Comparison of ENCODE assay signal across 22 mouse cellular contexts in genomic region chr17:56281193-56281592, GRCm38 (mm10). TPM values are rescaled to one million over a fixed set of nuclear protein-coding genes. Genes with fewer than 3 reads are reported as not detected.
DNase-seq lines count a peak whose midpoint lies in the region; ATAC-seq and TF ChIP-seq lines count a peak whose summit lies in the region.
"Had no signal": no experiment of that assay in that cellular context is flagged by ENCODE, and none has a peak within 500 bp of the region (broad histone marks: within the 10 kb centered on the region; RNA-seq: fewer than 3 reads in every experiment).

No protein-coding gene starts in this region.

- no peak overlapping the region for H3K4me2 ChIP-seq in liver, embryonic 11.5 days
- peak overlapping the region; percentile 28; the same call in 1 of the 2 replicates for H3K4me2 ChIP-seq in liver, embryonic 13.5 days
- H3K4me2 ChIP-seq: heart, embryonic 12.5 days; hindbrain, embryonic 13.5 days had no signal

- H3K27ac ChIP-seq in liver, embryonic 11.5 days (ENCODE audit: low read depth, low read length): no peak overlapping the region
- peak overlapping the region; percentile 31; the same call in 1 of the 2 replicates for H3K27ac ChIP-seq in bone marrow, adult 2 months (ENCODE audit: control insufficient read depth, insufficient read depth, low read depth, low read length, poor library complexity)
- peak overlapping the region; percentile 20; the same call in 1 of the 2 replicates for H3K27ac ChIP-seq in liver, embryonic 13.5 days
- H3K27ac ChIP-seq: hindbrain, embryonic 13.5 days; kidney, postnatal 0 days; midbrain, embryonic 10.5 days had no signal

- TF ChIP-seq POLR2A in bone marrow, adult 2 months (IDR thresholded peaks at IDR 0.05; ENCODE audit: borderline replicate concordance, control insufficient read depth, low read depth, low read length): no peak

- H3K27me3 ChIP-seq in liver, embryonic 11.5 days (replicated peaks; ENCODE audit: control insufficient read depth, insufficient read depth, low read length): no peaks in the 10 kb centered on the region
- no peaks in the 10 kb centered on the region for H3K27me3 ChIP-seq in liver, embryonic 13.5 days
- H3K27me3 ChIP-seq: heart, embryonic 12.5 days; hindbrain, embryonic 13.5 days had no signal

- 81% methylated on average over 12 of the region's 12 CpGs for WGBS in liver, embryonic 11.5 days
- WGBS in bone marrow, adult 2 months: 52% methylated on average over 12 of the region's 12 CpGs
- 66% methylated on average over 12 of the region's 12 CpGs for WGBS in liver, embryonic 13.5 days (ENCODE audit: insufficient replicate concordance)

- H3K4me1 ChIP-seq in liver, embryonic 11.5 days (replicated peaks; ENCODE audit: control insufficient read depth, insufficient read depth, low read length): peaks cover 23% of the 10 kb centered on the region
- H3K4me1 ChIP-seq in bone marrow, adult 2 months (ENCODE audit: control insufficient read depth, insufficient read depth, low read length): no peaks in the 10 kb centered on the region; the same call in none of the 2 replicates
- H3K4me1 ChIP-seq in liver, embryonic 13.5 days (replicated peaks): peaks cover 53% of the 10 kb centered on the region

- H3K4me3 ChIP-seq in liver, embryonic 11.5 days (ENCODE audit: low read depth, low read length): no peak overlapping the region
- H3K4me3 ChIP-seq in bone marrow, adult 2 months (replicated peaks; ENCODE audit: control insufficient read depth, low read depth, low read length): peak overlapping the region; percentile 2
- no peak overlapping the region for H3K4me3 ChIP-seq in liver, embryonic 13.5 days (replicated peaks)
- H3K4me3 ChIP-seq: heart, embryonic 12.5 days; hindbrain, embryonic 13.5 days; midbrain, embryonic 10.5 days had no signal

- no peaks in the 10 kb centered on the region for H3K9me3 ChIP-seq in liver, embryonic 11.5 days (ENCODE audit: control insufficient read depth, low read length)
- H3K9me3 ChIP-seq in liver, embryonic 13.5 days (replicated peaks): no peaks in the 10 kb centered on the region
- H3K9me3 ChIP-seq: heart, embryonic 12.5 days; hindbrain, embryonic 13.5 days; midbrain, embryonic 10.5 days had no signal

- no peak overlapping the region for H3K9ac ChIP-seq in liver, embryonic 11.5 days (ENCODE audit: low read depth, low read length)
- H3K9ac ChIP-seq in liver, embryonic 13.5 days: 0 out of 2 replicates have a peak overlapping the region, but pooled peaks have one; percentile 10
- H3K9ac ChIP-seq: heart, embryonic 12.5 days; hindbrain, embryonic 13.5 days had no signal

- ATAC-seq in liver, embryonic 11.5 days (replicated peaks; ENCODE audit: low FRiP score): no peak
- ATAC-seq in liver, embryonic 13.5 days (ENCODE audit: low read depth): no peak

- peaks cover 28% of the 10 kb centered on the region for H3K36me3 ChIP-seq in liver, embryonic 11.5 days (ENCODE audit: control insufficient read depth, insufficient read depth, low read length)
- peaks cover 58% of the 10 kb centered on the region for H3K36me3 ChIP-seq in liver, embryonic 13.5 days

- TF ChIP-seq CTCF in bone marrow, adult 2 months (IDR thresholded peaks at IDR 0.05; ENCODE audit: control insufficient read depth, insufficient read depth, low read length): no peak

- peak; percentile 57 for DNase-seq in liver
- no peak for DNase-seq in liver, embryonic 11.5 days (ENCODE audit: low spot score)
- DNase-seq in liver, embryonic 13.5 days: no peak
- DNase-seq in spleen, adult 12 weeks (ENCODE audit: low spot score): no peak
- no peak for DNase-seq in adrenal gland, postnatal 25 days
- no peak for DNase-seq in layer of hippocampus, postnatal 10 days (ENCODE audit: low spot score in 2 of 2)
- DNase-seq: cerebellum, postnatal 10 days; heart, postnatal 14 days; left cerebral cortex, postnatal 4 days; lung, adult 2 months; lung, postnatal 36 days; thymus, postnatal 25 days had no signal

RNA-seq across cellular contexts. Expression of gene Ticam1, which starts 4.6 kb away (rescaled TPM):
- 5.8 and 6.2 TPM in 2 replicates for polyA plus RNA-seq in liver, embryonic 11.5 days (2014; fragmentation: Nextera tagmentation; extraction: Ambion mirVana)
- 2.4 and 5.9 TPM in 2 replicates for polyA plus RNA-seq in bone marrow, adult 2 months (2011; ENCODE audit: insufficient read depth, insufficient read length, low replicate concordance, missing spikeins)
- polyA plus RNA-seq in liver, embryonic 13.5 days (2015; fragmentation: Nextera tagmentation; extraction: Ambion mirVana): 2.3 and 2.7 TPM in 2 replicates
- 25.1 and 28.8 TPM in 2 replicates for total RNA-seq in adrenal gland, postnatal 25 days (2021)
- total RNA-seq in layer of hippocampus, postnatal 10 days (2021): 1 to 10 TPM; 5.2 to 5.9 TPM

RNA-seq across cellular contexts. Expression of gene Plin3, which starts 11.5 kb away (rescaled TPM):
- polyA plus RNA-seq in liver, embryonic 11.5 days (2014; fragmentation: Nextera tagmentation; extraction: Ambion mirVana): 48.4 and 53.7 TPM in 2 replicates
- polyA plus RNA-seq in bone marrow, adult 2 months (2011; ENCODE audit: insufficient read depth, insufficient read length, low replicate concordance, missing spikeins): 10.9 and 29.6 TPM in 2 replicates
- 24.9 and 27.1 TPM in 2 replicates for polyA plus RNA-seq in liver, embryonic 13.5 days (2015; fragmentation: Nextera tagmentation; extraction: Ambion mirVana)
- 59.7 and 102 TPM in 2 replicates for total RNA-seq in adrenal gland, postnatal 25 days (2021)
- total RNA-seq in layer of hippocampus, postnatal 10 days (2021): 1 to 10 TPM; 5.7 to 7.3 TPM

RNA-seq across cellular contexts. Expression of gene Arrdc5, which starts 18.9 kb away (rescaled TPM):
- polyA plus RNA-seq in liver, embryonic 11.5 days (2014; fragmentation: Nextera tagmentation; extraction: Ambion mirVana): not detected in 2 replicates
- polyA plus RNA-seq in bone marrow, adult 2 months (2011; ENCODE audit: insufficient read depth, insufficient read length, low replicate concordance, missing spikeins): not detected in 2 replicates
- not detected in 2 replicates for polyA plus RNA-seq in liver, embryonic 13.5 days (2015; fragmentation: Nextera tagmentation; extraction: Ambion mirVana)
- total RNA-seq in adrenal gland, postnatal 25 days (2021): not detected in 2 replicates
- not detected for total RNA-seq in layer of hippocampus, postnatal 10 days (2021)
- total RNA-seq: adrenal gland, adult 18-20 months; gastrocnemius, adult 18-20 months; left cerebral cortex, postnatal 4 days had no signal
- polyA plus RNA-seq: brain, embryonic 14.5 days; embryonic facial prominence, embryonic 14.5 days; heart, embryonic 12.5 days; hindbrain, embryonic 13.5 days; intestine, embryonic 14.5 days; kidney, postnatal 0 days; lung, adult 2 months; midbrain, embryonic 10.5 days had no signal

RNA-seq across cellular contexts. Expression of gene Uhrf1, which starts 21.9 kb away (rescaled TPM):
- polyA plus RNA-seq in liver, embryonic 11.5 days (2014; fragmentation: Nextera tagmentation; extraction: Ambion mirVana): 172 and 182 TPM in 2 replicates
- 77.5 and 109 TPM in 2 replicates for polyA plus RNA-seq in bone marrow, adult 2 months (2011; ENCODE audit: insufficient read depth, insufficient read length, low replicate concordance, missing spikeins)
- polyA plus RNA-seq in liver, embryonic 13.5 days (2015; fragmentation: Nextera tagmentation; extraction: Ambion mirVana): 121 and 131 TPM in 2 replicates
- total RNA-seq in adrenal gland, postnatal 25 days (2021): 14.1 and 14.8 TPM in 2 replicates
- 1 to 10 TPM; 5.9 to 6.3 TPM for total RNA-seq in layer of hippocampus, postnatal 10 days (2021)

RNA-seq across cellular contexts. Expression of gene Fem1a, which starts 24.6 kb away (rescaled TPM):
- polyA plus RNA-seq in liver, embryonic 11.5 days (2014; fragmentation: Nextera tagmentation; extraction: Ambion mirVana): 14.0 and 15.0 TPM in 2 replicates
- polyA plus RNA-seq in bone marrow, adult 2 months (2011; ENCODE audit: insufficient read depth, insufficient read length, low replicate concordance, missing spikeins): 6.9 and 10.8 TPM in 2 replicates
- 6.1 and 7.1 TPM in 2 replicates for polyA plus RNA-seq in liver, embryonic 13.5 days (2015; fragmentation: Nextera tagmentation; extraction: Ambion mirVana)
- 30.0 and 32.0 TPM in 2 replicates for total RNA-seq in adrenal gland, postnatal 25 days (2021)
- 10 to 100 TPM; 45.3 to 46.5 TPM for total RNA-seq in layer of hippocampus, postnatal 10 days (2021)
